Mouse (Mus musculus): ENCODE results near the gene Adamts16.

DNA sequence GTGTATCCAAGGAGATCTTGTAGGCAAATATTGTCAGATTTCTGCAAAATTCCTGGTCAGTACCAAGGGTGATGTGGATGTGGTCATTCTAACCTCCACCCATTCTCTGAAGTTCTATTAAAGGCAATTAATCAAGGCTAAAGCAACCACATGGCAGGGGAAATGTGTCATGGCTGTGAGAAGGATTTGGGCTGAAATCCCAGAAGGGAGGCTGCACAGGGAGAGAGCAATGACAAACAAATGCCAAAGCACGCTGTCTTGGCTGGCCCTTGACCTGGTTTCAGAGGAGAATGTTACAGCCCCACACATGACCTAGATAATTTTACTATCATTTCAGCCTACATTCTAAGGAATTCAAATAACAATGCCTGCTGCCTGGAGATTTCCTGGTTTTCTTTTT is 52.6 kb downstream of the Adamts16 start:
- TF ChIP-seq POLR2A (IDR thresholded peaks at IDR 0.05; ENCODE audit: insufficient read depth, low read length): no peak
- no peak for TF ChIP-seq EP300 (IDR thresholded peaks at IDR 0.05; ENCODE audit: insufficient read depth, low read depth, low read length)
- TF ChIP-seq CTCF (IDR thresholded peaks at IDR 0.05; ENCODE audit: low read depth, low read length): no peak
